Mouse (Mus musculus) right cerebral cortex, adult 2 months (tissue): Measurements from ENCODE around the gene Ttc6.

Experiments
- DNase-seq, 2 experiments: peaks; one replicate each; pipeline ENCODE4 v3.0.0; 2021 to 2022; ENCODE audit warnings: low spot score in 2 of 2

The Ttc6 gene

GRCm38 (mm10) chr12:57545371-57546241, 18.3 kb upstream of the Ttc6 start:
- no peak for DNase-seq

GRCm38 (mm10) chr12:57546415-57547201, 17.3 kb upstream of the Ttc6 start, which contains the start of gene Foxa1:
Gene Foxa1, minus strand, starts transcription at chr12:57546916.
- no peak for DNase-seq

GRCm38 (mm10) chr12:57547890-57548289, 16.0 kb upstream of the Ttc6 start:
- no peak for DNase-seq

- DNase-seq = no peak
These were observed 15.4 kb upstream of the Ttc6 start for GRCm38 (mm10) chr12:57548352-57548980.

DNA sequence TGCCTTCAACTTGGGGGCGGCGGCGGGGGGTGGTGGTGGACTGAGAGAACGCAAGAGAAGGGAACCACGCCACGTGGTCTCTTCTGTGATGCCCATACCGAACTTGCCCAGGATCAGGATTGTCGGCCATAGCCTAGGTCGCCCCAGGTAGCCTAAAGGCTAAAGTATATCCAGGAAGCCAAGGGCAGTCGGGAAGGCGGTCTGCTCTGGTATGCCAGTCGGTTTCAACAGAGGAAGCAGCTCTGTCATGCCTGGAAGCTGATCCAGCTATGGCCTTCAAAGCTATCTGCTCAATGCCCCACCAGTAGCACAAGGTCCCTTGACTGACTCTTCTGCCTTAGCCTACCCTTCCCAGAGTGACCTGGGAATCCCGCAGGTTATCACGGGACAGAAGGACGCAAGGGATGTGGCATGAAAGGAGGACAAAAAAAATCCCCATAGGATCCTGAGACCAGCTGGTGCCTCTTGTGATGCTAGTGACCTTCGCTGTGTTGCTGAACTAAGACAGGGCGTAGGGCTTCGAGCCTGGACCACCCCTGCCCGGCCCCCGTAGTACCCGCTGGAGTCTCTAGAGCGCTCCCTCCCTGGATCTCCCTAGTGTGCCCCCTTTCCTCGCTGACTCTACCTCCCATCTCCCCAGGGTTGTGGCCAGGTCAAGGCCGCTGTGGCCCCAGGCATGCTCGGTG, 14.8 kb upstream of the Ttc6 start:
- no peak for DNase-seq

GRCm38 (mm10) chr12:57549667-57550160, 14.2 kb upstream of the Ttc6 start:
- DNase-seq = no peak

- no peak for DNase-seq
These were observed 13.6 kb upstream of the Ttc6 start for GRCm38 (mm10) chr12:57550181-57550808.

GRCm38 (mm10) chr12:57550881-57551280, 13.0 kb upstream of the Ttc6 start:
- no peak for DNase-seq

- no peak for DNase-seq
These were observed 11.6 kb upstream of the Ttc6 start for GRCm38 (mm10) chr12:57552286-57552685.

GRCm38 (mm10) chr12:57554091-57554490, 9.8 kb upstream of the Ttc6 start:
- no peak for DNase-seq

DNA sequence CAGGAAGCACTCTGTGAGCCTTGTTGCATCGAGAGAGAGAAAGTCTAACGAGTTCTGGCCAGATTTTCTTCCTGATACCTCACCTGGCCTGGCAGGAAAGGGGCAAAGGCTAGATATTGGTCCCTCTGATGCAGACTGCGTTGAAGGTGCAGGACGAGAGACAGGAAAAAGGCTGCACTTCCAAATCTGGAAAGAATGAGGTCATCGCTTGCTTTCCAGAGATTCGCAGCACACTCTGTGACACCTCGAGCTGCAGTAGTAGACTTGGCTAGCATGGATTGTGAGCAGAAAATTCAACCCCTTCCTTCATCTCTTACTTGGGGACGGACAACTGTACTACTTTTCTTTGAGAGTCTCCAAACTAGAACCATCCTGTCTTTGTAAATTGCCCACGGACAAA, 7.9 kb downstream of the Ttc6 start:
- DNase-seq = no peak

DNA sequence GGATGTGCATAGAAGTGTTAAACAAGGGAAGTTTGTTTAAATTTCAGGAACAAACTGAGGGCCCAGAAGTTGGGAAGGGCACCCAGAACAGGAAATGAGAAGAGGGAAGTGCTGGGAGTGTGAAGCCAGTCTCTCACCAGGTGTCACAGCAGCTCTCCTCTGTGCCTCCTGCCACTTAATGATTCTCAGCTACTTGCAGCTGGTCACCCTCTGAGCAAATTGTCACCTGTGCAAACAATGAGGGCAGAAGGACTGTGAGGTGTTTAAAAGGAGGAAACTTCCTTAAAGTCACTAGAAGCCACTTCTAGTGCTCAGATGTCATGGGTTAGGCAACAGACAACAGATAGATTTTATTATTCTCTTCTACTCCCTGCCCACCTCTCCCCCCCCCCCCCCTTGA, 8.5 kb downstream of the Ttc6 start:
- no peak for DNase-seq

- peak in 1 of 2 experiments; percentile 7 for DNase-seq
These were observed 12.2 kb downstream of the Ttc6 start for GRCm38 (mm10) chr12:57575931-57576628.

- no peak for DNase-seq
These were observed 43.7 kb downstream of the Ttc6 start for GRCm38 (mm10) chr12:57607624-57608023.

GRCm38 (mm10) chr12:57615137-57615536, 51.2 kb downstream of the Ttc6 start:
- DNase-seq = no peak

DNA sequence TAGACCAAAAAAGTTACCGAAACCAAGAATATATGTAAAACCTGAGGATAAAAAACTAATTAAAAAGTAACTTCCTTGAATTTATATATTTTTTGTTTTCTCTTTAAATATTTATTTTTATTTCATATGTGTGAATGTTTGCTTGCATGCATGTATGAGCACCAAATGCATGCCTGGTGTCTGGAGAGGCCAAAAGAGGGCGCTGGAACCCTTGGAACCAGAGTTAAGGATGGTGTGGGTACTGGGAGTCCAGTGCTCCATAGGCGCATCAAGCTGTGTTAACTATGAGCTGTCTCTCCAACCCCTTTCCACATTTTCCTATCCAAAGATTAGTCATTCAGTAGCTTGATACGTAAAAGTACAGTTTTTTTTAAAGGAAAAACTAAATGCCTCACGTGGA, 58.1 kb downstream of the Ttc6 start:
- no peak for DNase-seq

DNA sequence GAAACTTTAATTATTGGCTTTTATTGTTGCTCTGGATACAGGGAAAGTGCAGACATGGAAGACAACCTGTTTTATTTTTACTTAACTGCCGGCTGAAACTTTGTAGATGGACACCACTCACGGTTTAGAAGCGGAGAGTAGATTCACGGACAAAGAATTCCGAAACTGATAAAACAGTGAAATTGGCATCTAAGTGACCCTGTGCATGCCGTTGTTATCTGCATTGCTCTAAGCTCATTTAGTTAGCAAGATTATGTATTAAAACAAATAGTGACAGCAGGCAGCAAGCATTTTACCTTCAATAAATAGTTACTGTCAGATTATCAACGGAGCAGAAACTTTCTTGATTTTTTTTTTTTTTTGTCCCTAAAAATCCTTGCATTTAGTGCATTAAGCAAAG, 59.4 kb downstream of the Ttc6 start:
- DNase-seq = no peak

- DNase-seq = no peak
These were observed 60.2 kb downstream of the Ttc6 start for GRCm38 (mm10) chr12:57624011-57624608.

GRCm38 (mm10) chr12:57650011-57650410, 86.1 kb downstream of the Ttc6 start:
- no peak for DNase-seq

GRCm38 (mm10) chr12:57650677-57651076, 86.8 kb downstream of the Ttc6 start:
- no peak for DNase-seq
